Mouse (Mus musculus): ENCODE data around the gene Naip2.

The Naip2 gene

GRCm38 (mm10) chr13:100112218-100112972 is 89.5 kb downstream of the Naip2 start:
- in situ Hi-C loops (cut with MboI): no loop called here

DNA sequence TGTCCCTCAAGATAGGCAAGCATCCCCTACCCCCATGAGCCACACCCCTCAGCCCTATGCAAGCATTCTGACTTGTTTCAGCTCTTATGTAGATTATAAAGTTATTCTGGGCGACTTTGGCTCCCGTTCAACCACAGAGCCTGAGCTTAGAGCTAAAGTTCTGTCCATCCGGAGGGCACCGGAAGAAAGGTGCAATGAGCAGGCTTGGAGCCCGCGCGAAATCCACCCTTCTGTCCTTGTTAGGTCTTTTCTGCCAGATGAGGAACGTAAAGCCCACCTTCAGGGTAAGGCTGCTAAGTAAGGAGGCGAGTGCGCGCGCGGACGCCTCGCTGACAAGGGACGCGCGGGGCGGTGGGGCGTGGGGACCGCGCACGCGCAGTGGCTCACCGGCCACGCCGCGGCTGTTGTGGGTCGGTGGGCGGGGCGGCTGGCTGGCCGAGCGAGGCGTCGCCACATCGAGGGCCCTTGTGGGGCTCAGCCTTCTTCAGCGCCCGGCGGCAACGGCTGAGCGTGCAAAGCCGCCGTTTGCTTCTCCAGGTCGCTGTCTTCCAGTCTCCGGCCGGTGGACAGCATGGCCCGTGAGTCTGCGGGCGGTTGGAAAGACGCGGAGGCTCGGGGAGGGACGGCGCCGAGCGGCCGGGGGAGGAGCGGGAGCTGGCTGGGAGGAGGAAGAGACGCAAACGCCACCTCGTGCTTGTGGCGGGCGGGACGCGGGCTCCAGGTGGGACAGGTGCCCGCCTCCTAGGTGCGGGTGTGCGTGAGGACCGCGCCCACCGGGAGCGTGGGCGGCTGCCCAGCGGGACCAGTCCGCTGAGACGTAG is 94.0 kb downstream of the Naip2 start, which contains the start of gene Serf1:
Serf1 (plus strand) TSS at position 361 of the 821 bp plus-strand sequence.
- in situ Hi-C loops (cut with MboI): no loop called here

DNA sequence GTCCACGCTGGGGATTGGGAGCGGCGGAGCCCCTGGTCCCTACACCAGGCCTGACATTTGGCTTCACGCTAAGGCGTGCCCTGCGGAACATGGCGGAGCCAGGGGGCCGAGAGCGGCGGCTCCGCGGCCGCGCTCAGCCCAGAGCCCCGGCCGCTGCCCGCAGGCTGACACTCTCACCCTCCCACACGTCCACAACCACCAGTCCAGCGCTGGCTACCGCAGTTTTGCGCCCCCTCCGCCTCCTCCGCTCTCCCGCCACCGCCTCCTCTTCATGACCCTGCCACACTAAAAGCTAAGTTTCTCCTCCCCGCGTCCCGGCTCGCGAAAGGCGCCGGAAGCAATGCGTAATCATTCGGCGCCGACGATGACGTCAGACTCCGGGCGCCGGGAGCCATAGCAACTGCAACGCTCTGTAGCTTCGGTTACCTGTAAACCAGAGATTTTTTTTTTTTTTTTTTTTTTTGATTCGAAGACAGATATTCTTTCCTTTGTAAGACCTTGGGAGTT is 98.1 kb downstream of the Naip2 start, which contains the start of gene Bdp1:
Bdp1 (minus strand) TSS at position 323 of the 507 bp plus-strand sequence.
- in situ Hi-C loops (cut with MboI): no loop called here

GRCm38 (mm10) chr13:100103052-100103658 is 98.7 kb downstream of the Naip2 start:
- in situ Hi-C loops (cut with MboI): no loop called here

GRCm38 (mm10) chr13:100098808-100099207 is 103.1 kb downstream of the Naip2 start:
- in situ Hi-C loops (cut with MboI): no loop called here
